In genomic region chr9:94955645-94956044, GRCm38 (mm10) we compare ENCODE assay signal across 21 mouse cellular contexts.
DNase-seq lines count a peak whose midpoint lies in the region; ATAC-seq and TF ChIP-seq lines count a peak whose summit lies in the region.
"Had no signal": no experiment of that assay in that cellular context is flagged by ENCODE, and none has a peak within 500 bp of the region (broad histone marks: within the 10 kb centered on the region; RNA-seq: fewer than 3 reads in every experiment).

No protein-coding gene starts in this region.

- no peak for TF ChIP-seq CTCF in intestine, postnatal 0 days (IDR thresholded peaks at IDR 0.05; ENCODE audit: low read depth)

- H3K4me2 ChIP-seq in kidney, embryonic 16.5 days (replicated peaks; ENCODE audit: low read depth, low read length), result no peak overlapping the region
- H3K4me2 ChIP-seq in heart, embryonic 12.5 days, result no peak overlapping the region
- H3K4me2 ChIP-seq in intestine, postnatal 0 days (replicated peaks; ENCODE audit: low read depth), result no peak overlapping the region
- H3K4me2 ChIP-seq: hindbrain, embryonic 15.5 days; liver, embryonic 15.5 days; neural tube, embryonic 13.5 days had no signal

- peak; percentile 27; the same call in 1 of the 2 replicates for ATAC-seq in kidney, embryonic 16.5 days (ENCODE audit: low FRiP score, low TSS enrichment)
- 0 out of 2 replicates have a peak, but pooled peaks have one; percentile 53 for ATAC-seq in heart, embryonic 12.5 days (ENCODE audit: insufficient number of reproducible peaks, low FRiP score)
- peak; percentile 51 for ATAC-seq in megakaryocyte, adult 5-6 weeks (ENCODE audit: poor library complexity, severe bottlenecking)
- no peak for ATAC-seq in intestine, postnatal 0 days
- ATAC-seq: midbrain, embryonic 16.5 days had no signal

- no peaks in the 10 kb centered on the region for H3K36me3 ChIP-seq in kidney, embryonic 16.5 days (ENCODE audit: insufficient read depth, low read length)
- H3K36me3 ChIP-seq in heart, embryonic 12.5 days, result no peaks in the 10 kb centered on the region
- H3K36me3 ChIP-seq in intestine, postnatal 0 days (ENCODE audit: control insufficient read depth, insufficient read depth), result no peaks in the 10 kb centered on the region
- H3K36me3 ChIP-seq: embryonic facial prominence, embryonic 10.5 days; hindbrain, embryonic 15.5 days; limb, embryonic 10.5 days; liver, embryonic 15.5 days; neural tube, embryonic 13.5 days had no signal

- no peak overlapping the region for H3K27ac ChIP-seq in kidney, embryonic 16.5 days (ENCODE audit: low read length)
- H3K27ac ChIP-seq in heart, embryonic 12.5 days (ENCODE audit: poor library complexity, severe bottlenecking), result no peak overlapping the region; the same call in 1 of the 2 replicates
- no peak overlapping the region for H3K27ac ChIP-seq in intestine, postnatal 0 days (ENCODE audit: low read depth, low read length)
- H3K27ac ChIP-seq: embryonic facial prominence, embryonic 10.5 days; hindbrain, embryonic 15.5 days; limb, embryonic 10.5 days; liver, embryonic 15.5 days; neural tube, embryonic 13.5 days; stomach, postnatal 0 days had no signal

- no peaks in the 10 kb centered on the region for H3K27me3 ChIP-seq in kidney, embryonic 16.5 days (ENCODE audit: insufficient read depth, low read length)
- H3K27me3 ChIP-seq in heart, embryonic 12.5 days (replicated peaks), result no peaks in the 10 kb centered on the region
- H3K27me3 ChIP-seq in intestine, postnatal 0 days (replicated peaks; ENCODE audit: control insufficient read depth, insufficient read depth, low read length), result no peaks in the 10 kb centered on the region
- H3K27me3 ChIP-seq: CH12.LX; hindbrain, embryonic 15.5 days; liver, embryonic 15.5 days; neural tube, embryonic 13.5 days had no signal

- H3K4me1 ChIP-seq in kidney, embryonic 16.5 days (ENCODE audit: insufficient read depth, low read length), result peaks cover 3% of the 10 kb centered on the region; the same call in 1 of the 2 replicates
- peaks cover 11% of the 10 kb centered on the region; the same call in 1 of the 2 replicates for H3K4me1 ChIP-seq in heart, embryonic 12.5 days (replicated peaks)
- no peaks in the 10 kb centered on the region for H3K4me1 ChIP-seq in intestine, postnatal 0 days (replicated peaks; ENCODE audit: control insufficient read depth, insufficient read depth, low read length)
- H3K4me1 ChIP-seq: hindbrain, embryonic 15.5 days; liver, embryonic 15.5 days; neural tube, embryonic 13.5 days had no signal

- 18% methylated on average over 2 of the region's 2 CpGs for WGBS in kidney, embryonic 16.5 days
- 43% methylated on average over 2 of the region's 2 CpGs for WGBS in heart, embryonic 12.5 days
- 77% methylated on average over 2 of the region's 2 CpGs for WGBS in intestine, postnatal 0 days

- DNase-seq in kidney, adult 18-20 months, result no peak
- DNase-seq in thymus, postnatal 4 days, result peak; percentile 56
- DNase-seq in right cerebral cortex, postnatal 36 days (ENCODE audit: low spot score in 2 of 2), result no peak
- DNase-seq: cerebellum, adult 8-10 months; gastrocnemius, postnatal 14 days; kidney, postnatal 36 days; layer of hippocampus, postnatal 36 days; lung, postnatal 4 days; retina, postnatal 1 day had no signal

- H3K9me3 ChIP-seq in kidney, embryonic 16.5 days (ENCODE audit: low read length), result no peaks in the 10 kb centered on the region
- H3K9me3 ChIP-seq in heart, embryonic 12.5 days (replicated peaks), result 0 out of 2 replicates have a peak, but pooled peaks cover 3% of the 10 kb centered on the region
- no peaks in the 10 kb centered on the region for H3K9me3 ChIP-seq in intestine, postnatal 0 days (ENCODE audit: control insufficient read depth)
- H3K9me3 ChIP-seq: embryonic facial prominence, embryonic 10.5 days; hindbrain, embryonic 15.5 days; limb, embryonic 10.5 days; liver, embryonic 15.5 days had no signal

- H3K9ac ChIP-seq in kidney, embryonic 16.5 days (replicated peaks; ENCODE audit: low read length), result no peak overlapping the region
- no peak overlapping the region for H3K9ac ChIP-seq in heart, embryonic 12.5 days
- no peak overlapping the region for H3K9ac ChIP-seq in intestine, postnatal 0 days (ENCODE audit: low read depth, low read length)
- H3K9ac ChIP-seq: hindbrain, embryonic 15.5 days; liver, embryonic 15.5 days; neural tube, embryonic 13.5 days had no signal

- no peak overlapping the region for H3K4me3 ChIP-seq in kidney, embryonic 16.5 days (ENCODE audit: low read length)
- no peak overlapping the region for H3K4me3 ChIP-seq in heart, embryonic 12.5 days
- no peak overlapping the region for H3K4me3 ChIP-seq in intestine, postnatal 0 days (ENCODE audit: low read depth, low read length)
- H3K4me3 ChIP-seq: embryonic facial prominence, embryonic 10.5 days; hindbrain, embryonic 15.5 days; limb, embryonic 10.5 days; liver, embryonic 15.5 days; neural tube, embryonic 13.5 days had no signal
